Mouse (Mus musculus) liver, embryonic 14.5 days (tissue): ENCODE results near the gene Rab34. TPM values are rescaled to one million over a fixed set of nuclear protein-coding genes. Genes with fewer than 3 reads are reported as not detected.

Experiments
- ATAC-seq: fragments of 200-750 bp; cut with Nextera tagmentation; 2 replicates; pipeline ENCODE4 v1.8.0; 2017; ENCODE audit warnings: moderate number of reproducible peaks, mild to moderate bottlenecking, moderate library complexity; ENCODE audit not compliant: insufficient read depth
- DNase-seq, 3 experiments: peaks; one replicate each; pipeline ENCODE4 v3.0.0-alpha.2; 2012 to 2013; ENCODE audit warnings: low read depth in 3 of 3, low spot score in 3 of 3
- H3K27ac ChIP-seq: fragments of 300-500 bp; sonication (generic); 2 replicates; pipeline ENCODE4 v1.5.1; 2014; ENCODE audit warnings: moderate library complexity, mild to moderate bottlenecking, control low read depth, inconsistent platforms
- H3K27me3 ChIP-seq: fragments of 300-500 bp; sonication (generic); 2 replicates; pipeline ENCODE4 v1.6.1; 2014; ENCODE audit warnings: mild to moderate bottlenecking, low read length, moderate library complexity; ENCODE audit not compliant: control insufficient read depth, insufficient read depth
- H3K36me3 ChIP-seq: fragments of 300-500 bp; sonication (generic); replicated peaks from 2 replicates; pipeline ENCODE4 v1.6.1; 2014; ENCODE audit warnings: low read depth; ENCODE audit not compliant: control insufficient read depth, insufficient read depth
- H3K4me1 ChIP-seq, 2 experiments: fragments of 200-500 bp in 1 of 2; fragments of 300-500 bp in 1 of 2; sonication (generic) in 1 of 2; replicated peaks; 2 replicates each; pipeline ENCODE4 v1.6.1; 2012 to 2014; ENCODE audit warnings: antibody characterized with exemption in 1 of 2, inconsistent platforms in 1 of 2, low read length in 1 of 2; ENCODE audit not compliant: control insufficient read depth in 2 of 2, insufficient read depth in 2 of 2
- H3K4me2 ChIP-seq: fragments of 300-500 bp; sonication (generic); 2 replicates; pipeline ENCODE4 v1.6.1; 2014; ENCODE audit warnings: low read depth, mild to moderate bottlenecking, control low read depth, moderate library complexity
- H3K4me3 ChIP-seq, 2 experiments: fragments of 200-500 bp in 1 of 2; fragments of 300-500 bp in 1 of 2; sonication (generic) in 1 of 2; 2 replicates each; pipeline ENCODE4 v1.5.1; 2012 to 2014; ENCODE audit warnings: low read depth in 2 of 2, low read length in 2 of 2, mild to moderate bottlenecking in 2 of 2, control low read depth in 1 of 2, inconsistent platforms in 1 of 2, moderate library complexity in 1 of 2; ENCODE audit not compliant: insufficient read depth in 1 of 2
- H3K9ac ChIP-seq: fragments of 300-500 bp; sonication (generic); replicated peaks from 2 replicates; pipeline ENCODE4 v1.6.1; 2014; ENCODE audit warnings: mild to moderate bottlenecking, control low read depth, moderate library complexity
- H3K9me3 ChIP-seq: fragments of 300-500 bp; sonication (generic); 2 replicates; pipeline ENCODE4 v1.6.1; 2016; ENCODE audit warnings: low read length, mixed read lengths; ENCODE audit not compliant: control insufficient read depth
- CTCF ChIP-seq: IDR thresholded peaks from 2 replicates; pipeline ENCODE4 v1.5.1; 2016; ENCODE audit warnings: antibody characterized with exemption, low read depth, control low read depth
- EP300 ChIP-seq: IDR thresholded peaks from 2 replicates; pipeline ENCODE4 v1.6.1; 2016; ENCODE audit warnings: antibody characterized with exemption, low read depth
- WGBS: fragments of 180-500 bp; shearing (Covaris S2); extraction: QIAGEN DNeasy Blood & Tissue Kit; methylation state at CpG from one replicate; pipeline ENCODE4 v1.1.7; 2014; ENCODE audit not compliant: insufficient replicate concordance; 5-methylcytosine and 5-hydroxymethylcytosine counted together
- polyA plus RNA-seq, 2 experiments: library from polyadenylated mRNA; depleted of rRNA in 1 of 2; stranded (reverse) in 1 of 2; unstranded in 1 of 2; fragments of >200 nt; fragmentation: Nextera tagmentation in 1 of 2; extraction: Ambion mirVana in 1 of 2; gene quantifications; 2 replicates each; pipeline versions ENCODE4 v1.2.1 to v1.2.3; 2012 to 2014

Gene Rab34
- polyA plus RNA-seq, 2 experiments, result 7.1 to 11.3 TPM

- WGBS, result 27% methylated on average over 6 of the region's 6 CpGs
- Histone ChIP-seq H3K4me3 (peak overlapping the region; percentile 85 to 86), H3K27ac (peak overlapping the region; percentile 96), H3K4me1 (peaks cover 16 to 28% of the 10 kb centered on the region in 2 experiments), H3K27me3 (no peaks in the 10 kb centered on the region), H3K4me2 (peak overlapping the region; percentile 99), H3K9ac (peak overlapping the region; percentile 99), H3K9me3 (no peaks in the 10 kb centered on the region), H3K36me3 (peaks cover 34% of the 10 kb centered on the region)
- ATAC-seq, result no peak
- no peak for DNase-seq
- TF ChIP-seq CTCF (no peak), EP300 (no peak)
Measured at GRCm38 (mm10) chr11:78180081-78180761, 8.0 kb upstream of the Rab34 start.

GRCm38 (mm10) chr11:78181830-78182357 lies 6.3 kb upstream of the Rab34 start:
- no peak for ATAC-seq
- peak overlapping the region; percentile 69 for H3K27ac ChIP-seq
- peak overlapping the region; percentile 86 to 99 for H3K4me3 ChIP-seq

GRCm38 (mm10) chr11:78182450-78182849 lies 5.8 kb upstream of the Rab34 start:
- peaks cover 34% of the 10 kb centered on the region for H3K36me3 ChIP-seq
- H3K9ac ChIP-seq, result peak overlapping the region; percentile 94
- no peaks in the 10 kb centered on the region for H3K9me3 ChIP-seq
- H3K4me2 ChIP-seq, result peak overlapping the region; percentile 99
- peaks cover 9% of the 10 kb centered on the region for H3K27me3 ChIP-seq
- WGBS, result under 1% methylated on average over 7 of the region's 7 CpGs
- DNase-seq, result no peak
- H3K27ac ChIP-seq, result peak overlapping the region; percentile 69
- no peak for ATAC-seq
- peak overlapping the region; percentile 86 to 99 for H3K4me3 ChIP-seq
- TF ChIP-seq CTCF, result no peak
- no peak for TF ChIP-seq EP300
- H3K4me1 ChIP-seq, result peaks cover 13 to 21% of the 10 kb centered on the region in 2 experiments

More at GRCm38 (mm10) chr11:78181830-78182357, 6.3 kb upstream of the Rab34 start:
- H3K4me1 ChIP-seq, result peaks cover 13 to 21% of the 10 kb centered on the region in 2 experiments
- no peak for TF ChIP-seq EP300
- TF ChIP-seq CTCF, result no peak
- peaks cover 4% of the 10 kb centered on the region; the same call in 1 of the 2 replicates for H3K27me3 ChIP-seq
- peak overlapping the region; percentile 94 for H3K9ac ChIP-seq
- no peaks in the 10 kb centered on the region for H3K9me3 ChIP-seq
- no peak for DNase-seq
- peak overlapping the region; percentile 99 for H3K4me2 ChIP-seq
- 23% methylated on average over 2 of the region's 2 CpGs for WGBS
- peaks cover 34% of the 10 kb centered on the region for H3K36me3 ChIP-seq

GRCm38 (mm10) chr11:78182961-78183844 lies 5.0 kb upstream of the Rab34 start, which contains the start of gene Rpl23a:
TSS of gene Rpl23a (minus strand) at chr11:78183584.
- H3K36me3 ChIP-seq, result peaks cover 34% of the 10 kb centered on the region
- ATAC-seq, result peak; percentile 74
- TF ChIP-seq EP300, result peak; percentile 48; the same call in 1 of the 2 replicates
- peak; percentile 55 for TF ChIP-seq CTCF
- H3K27me3 ChIP-seq, result peaks cover 17% of the 10 kb centered on the region
- H3K4me2 ChIP-seq, result peak within 1 kb of the TSS; percentile 99
- H3K9me3 ChIP-seq, result no peaks in the 10 kb centered on the region
- under 1% methylated on average over 38 of the region's 38 CpGs for WGBS
- peak within 1 kb of the TSS; percentile 94 for H3K9ac ChIP-seq
- H3K4me3 ChIP-seq, result peak within 1 kb of the TSS; percentile 86 to 99
- DNase-seq, result peak; percentile 89 to 93 (median 93)
- H3K27ac ChIP-seq, result peak within 1 kb of the TSS; percentile 69
- H3K4me1 ChIP-seq, result peaks cover 13 to 21% of the 10 kb centered on the region in 2 experiments
